ENCODE assay signal across 12 mouse cellular contexts in genomic region chr9:13611561-13611960, GRCm38 (mm10).
DNase-seq lines count a peak whose midpoint lies in the region; ATAC-seq lines count a peak whose summit lies in the region.
"Had no signal": no experiment of that assay in that cellular context is flagged by ENCODE, and none has a peak within 500 bp of the region (broad histone marks: within the 10 kb centered on the region; RNA-seq: fewer than 3 reads in every experiment).

No protein-coding gene starts in this region.

- H3K9ac ChIP-seq in lung, embryonic 15.5 days = no peak overlapping the region
- no peak overlapping the region for H3K9ac ChIP-seq in liver, embryonic 11.5 days (ENCODE audit: low read depth, low read length)

- H3K9me3 ChIP-seq in heart, embryonic 10.5 days = no peaks in the 10 kb centered on the region
- no peaks in the 10 kb centered on the region for H3K9me3 ChIP-seq in lung, embryonic 15.5 days
- no peaks in the 10 kb centered on the region for H3K9me3 ChIP-seq in liver, embryonic 11.5 days (ENCODE audit: control insufficient read depth, low read length)

- no peak overlapping the region for H3K27ac ChIP-seq in heart, embryonic 10.5 days
- H3K27ac ChIP-seq in lung, embryonic 15.5 days = peak overlapping the region; percentile 17; the same call in 1 of the 2 replicates
- no peak overlapping the region for H3K27ac ChIP-seq in liver, embryonic 11.5 days (ENCODE audit: low read depth, low read length)

- H3K36me3 ChIP-seq in heart, embryonic 10.5 days = no peaks in the 10 kb centered on the region
- no peaks in the 10 kb centered on the region for H3K36me3 ChIP-seq in lung, embryonic 15.5 days
- H3K36me3 ChIP-seq in liver, embryonic 11.5 days (ENCODE audit: control insufficient read depth, insufficient read depth, low read length) = no peaks in the 10 kb centered on the region

- no peak overlapping the region for H3K4me3 ChIP-seq in heart, embryonic 10.5 days
- no peak overlapping the region for H3K4me3 ChIP-seq in lung, embryonic 15.5 days
- no peak overlapping the region for H3K4me3 ChIP-seq in liver, embryonic 11.5 days (ENCODE audit: low read depth, low read length)

- WGBS in heart, embryonic 10.5 days = 72% methylated on average over 3 of the region's 3 CpGs
- 25% methylated on average over 3 of the region's 3 CpGs for WGBS in lung, embryonic 15.5 days
- 85% methylated on average over 3 of the region's 3 CpGs for WGBS in liver, embryonic 11.5 days

- H3K4me1 ChIP-seq in heart, embryonic 10.5 days = peaks cover 28% of the 10 kb centered on the region
- H3K4me1 ChIP-seq in lung, embryonic 15.5 days = peaks cover 44% of the 10 kb centered on the region
- no peaks in the 10 kb centered on the region for H3K4me1 ChIP-seq in liver, embryonic 11.5 days (replicated peaks; ENCODE audit: control insufficient read depth, insufficient read depth, low read length)

- no peaks in the 10 kb centered on the region for H3K27me3 ChIP-seq in heart, embryonic 10.5 days (ENCODE audit: insufficient read depth, poor library complexity, severe bottlenecking)
- H3K27me3 ChIP-seq in lung, embryonic 15.5 days = no peaks in the 10 kb centered on the region
- H3K27me3 ChIP-seq in liver, embryonic 11.5 days (replicated peaks; ENCODE audit: control insufficient read depth, insufficient read depth, low read length) = no peaks in the 10 kb centered on the region
- H3K27me3 ChIP-seq: CH12.LX had no signal

- DNase-seq in heart, adult 8-10 months (ENCODE audit: low spot score) = peak; percentile 19
- no peak for DNase-seq in heart, embryonic 10.5 days (ENCODE audit: low spot score)
- no peak for DNase-seq in lung, postnatal 14 days
- DNase-seq in brain, adult 2 months (ENCODE audit: low read depth, low spot score) = peak; percentile 42
- DNase-seq in kidney, postnatal 14 days = peak; percentile 68
- no peak for DNase-seq in gastrocnemius, postnatal 4 days (ENCODE audit: low spot score in 2 of 2)
- DNase-seq in liver, embryonic 11.5 days (ENCODE audit: low spot score) = no peak
- DNase-seq: retina, postnatal 1 day; thymus, postnatal 4 days had no signal

- peak; percentile 60; the same call in 1 of the 2 replicates for ATAC-seq in lung, embryonic 15.5 days (ENCODE audit: borderline replicate concordance, extremely low read depth, low FRiP score, low TSS enrichment)
- no peak for ATAC-seq in liver, embryonic 11.5 days (replicated peaks; ENCODE audit: low FRiP score)
- ATAC-seq: forebrain, embryonic 16.5 days had no signal

- no peak overlapping the region for H3K4me2 ChIP-seq in lung, embryonic 15.5 days
- no peak overlapping the region for H3K4me2 ChIP-seq in liver, embryonic 11.5 days

Comparison
In these comparisons a context has a peak if more than half of its experiments do, and no peak if none do; other contexts are left out.
1. DNase-seq: peak in heart, adult 8-10 months (single experiment), brain, adult 2 months (single experiment) and kidney, postnatal 14 days (single experiment); none in heart, embryonic 10.5 days (single experiment), lung, postnatal 14 days (single experiment), gastrocnemius, postnatal 4 days (0 of 2) and liver, embryonic 11.5 days (single experiment).